Mouse (Mus musculus) erythroblast, embryonic 14.5 days (primary cell): ENCODE measurements around the gene Cfap69. TPM values are rescaled to one million over a fixed set of nuclear protein-coding genes. Genes with fewer than 3 reads are reported as not detected.

Experiments
- H3K27me3 ChIP-seq: 2 replicates; pipeline ENCODE4 v1.6.1; 2012; ENCODE audit warnings: inconsistent platforms; ENCODE audit not compliant: control insufficient read depth
- H3K36me3 ChIP-seq: 2 replicates; pipeline ENCODE4 v1.6.1; 2012; ENCODE audit warnings: mild to moderate bottlenecking, inconsistent platforms; ENCODE audit not compliant: control insufficient read depth
- H3K4me1 ChIP-seq: 2 replicates; pipeline ENCODE4 v1.6.1; 2012; ENCODE audit warnings: inconsistent platforms; ENCODE audit not compliant: control insufficient read depth
- H3K4me3 ChIP-seq: replicated peaks from 2 replicates; pipeline ENCODE3; 2012; ENCODE audit warnings: moderate library complexity, mild to moderate bottlenecking, inconsistent platforms
- H3K9me3 ChIP-seq: 2 replicates; pipeline ENCODE4 v1.6.1; 2012; ENCODE audit warnings: low read length, inconsistent platforms, mixed read lengths; ENCODE audit not compliant: control insufficient read depth
- GATA1 ChIP-seq: IDR thresholded peaks from 2 replicates; pipeline ENCODE4 v1.6.1; 2012; ENCODE audit warnings: low read length, inconsistent platforms, mixed read lengths
- TAL1 ChIP-seq: IDR thresholded peaks from 3 replicates; pipeline ENCODE4 v1.6.1; 2012; ENCODE audit warnings: low read length, inconsistent platforms, mixed read lengths
- polyA plus RNA-seq: library from polyadenylated mRNA; stranded (reverse); fragments of >175 nt; gene quantifications from 2 replicates; pipeline ENCODE4 v1.2.3, GENCODE M21; 2012

The Cfap69 gene
- polyA plus RNA-seq, 1 experiment: 0.01 TPM

DNA sequence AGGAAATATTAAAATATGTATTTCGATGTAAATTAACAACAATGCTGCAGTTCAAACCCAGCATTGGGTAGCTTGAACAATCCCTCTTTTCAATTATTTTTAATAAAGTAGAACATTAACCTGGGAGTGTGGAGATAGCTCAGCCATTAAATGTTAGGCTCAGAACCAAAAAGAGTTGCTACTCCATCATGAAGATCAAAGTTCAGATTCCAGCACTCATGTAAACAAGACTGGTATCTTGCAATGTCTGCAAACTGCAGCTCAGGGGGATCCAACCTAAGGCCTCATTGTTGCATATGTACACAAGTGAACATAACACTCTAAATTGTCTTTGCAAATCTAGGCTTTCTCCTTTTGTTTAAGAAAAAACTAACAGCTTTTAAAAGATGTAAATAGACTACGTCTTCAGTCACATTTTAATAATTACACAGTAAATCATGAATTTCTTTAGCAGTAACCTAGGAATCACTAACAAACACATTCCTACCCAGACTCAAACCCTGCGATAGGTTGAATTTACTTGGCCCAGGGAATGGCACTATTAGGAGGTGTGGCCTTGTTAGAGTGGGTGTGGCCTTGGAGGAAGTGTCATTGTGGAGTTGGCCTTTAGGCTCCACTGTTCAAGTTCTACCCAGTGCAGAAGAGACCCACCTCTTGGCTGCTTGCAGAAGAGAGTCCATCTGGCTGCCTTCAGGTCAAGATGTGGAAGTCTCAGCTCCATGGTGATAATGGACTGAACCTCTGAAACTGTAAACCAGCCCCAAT lies 130.2 kb downstream of the Cfap69 start:
- TF ChIP-seq TAL1: no peak
- no peak for TF ChIP-seq GATA1
- Histone ChIP-seq H3K27me3 (no peaks in the 10 kb centered on the region), H3K36me3 (peaks cover 7% of the 10 kb centered on the region), H3K4me1 (no peaks in the 10 kb centered on the region), H3K9me3 (no peaks in the 10 kb centered on the region), H3K4me3 (no peak overlapping the region)

Other genes starting within 250 kb of the Cfap69 start
- not detected in 2 replicates for gene Cdk14, start 243.9 kb downstream of the Cfap69 start, polyA plus RNA-seq
- not detected in 2 replicates for gene 1700015F17Rik, start 185.1 kb downstream of the Cfap69 start, polyA plus RNA-seq
- not detected in 2 replicates for gene Cldn12, start 149.3 kb downstream of the Cfap69 start, polyA plus RNA-seq
- gene Gtpbp10, start 104.7 kb downstream of the Cfap69 start, polyA plus RNA-seq: 0.02 and 0.03 TPM in 2 replicates
- gene Gm8773, start 90.4 kb downstream of the Cfap69 start, polyA plus RNA-seq: not detected in 2 replicates
- 0.01 TPM in 1 of 2 replicates, not detected in the other for gene Steap2, start 30.3 kb upstream of the Cfap69 start, polyA plus RNA-seq
- not detected in 2 replicates for gene Steap1, start 85.1 kb upstream of the Cfap69 start, polyA plus RNA-seq